Mouse (Mus musculus) heart, postnatal 14 days (tissue): ENCODE measurements around the gene Prrx1. TPM values are rescaled to one million over a fixed set of nuclear protein-coding genes. Genes with fewer than 3 reads are reported as not detected.

Source experiments
- DNase-seq, 2 experiments: peaks; one replicate each; pipeline ENCODE4 v3.0.0; 2021 to 2022
- intact Hi-C: fragments of 180-260 bp; cut with DNase I; formaldehyde crosslinking; loops from one replicate; pipeline ENCODE4 v1.15.1; 2025
- total RNA-seq, 2 experiments: library from RNA; stranded (reverse); gene quantifications; 2 replicates each; pipeline ENCODE4 v1.2.3; 2021

Gene Prrx1
- total RNA-seq, 2 experiments from 2014 or later = 30.5 to 31.9 TPM

DNA sequence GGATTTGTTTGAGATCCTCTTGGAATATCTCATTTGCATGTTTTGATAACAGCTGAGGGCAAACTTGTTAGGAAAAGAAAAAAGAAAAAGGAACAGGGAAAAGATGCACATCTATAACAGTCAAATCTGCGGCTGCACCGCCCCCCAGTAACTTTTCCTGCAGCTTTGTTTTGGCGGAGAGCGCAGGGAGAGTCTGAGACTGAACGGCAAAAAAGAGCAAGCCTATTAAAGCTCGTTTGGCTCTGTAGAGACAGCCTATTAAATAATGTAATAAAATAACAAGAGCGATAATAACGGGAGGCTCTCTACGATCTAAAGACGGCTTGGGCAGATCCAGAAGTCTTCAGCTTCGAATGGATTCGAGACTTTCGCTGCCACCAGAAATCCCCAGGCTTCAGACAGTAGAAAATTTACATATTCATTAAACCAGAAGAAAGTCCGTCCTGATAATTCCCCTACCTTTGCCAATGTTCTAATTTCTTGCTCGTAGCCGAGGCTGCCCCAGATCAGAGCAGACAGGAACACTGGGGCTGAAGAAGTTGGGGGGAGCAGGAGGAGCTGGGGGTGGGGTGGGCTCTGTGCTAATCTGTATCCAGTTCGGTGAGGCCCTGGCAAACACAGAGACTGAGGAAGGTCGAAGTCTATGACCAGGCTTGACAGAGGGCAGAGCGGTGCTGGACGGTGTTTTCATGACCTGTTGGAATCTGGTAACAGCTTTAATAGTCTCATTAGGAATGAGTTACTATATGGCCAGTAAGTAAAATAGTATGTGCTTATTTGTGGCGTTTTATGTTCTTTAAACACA, 613 bp upstream of the Prrx1 start:
- peak in 1 of 2 experiments; percentile 13 for DNase-seq
- intact Hi-C loops = loop anchor here (5.0 kb wide), 6 partner anchors 62 to 162 kb away; partner anchors contain the start of gene Gorab

DNA sequence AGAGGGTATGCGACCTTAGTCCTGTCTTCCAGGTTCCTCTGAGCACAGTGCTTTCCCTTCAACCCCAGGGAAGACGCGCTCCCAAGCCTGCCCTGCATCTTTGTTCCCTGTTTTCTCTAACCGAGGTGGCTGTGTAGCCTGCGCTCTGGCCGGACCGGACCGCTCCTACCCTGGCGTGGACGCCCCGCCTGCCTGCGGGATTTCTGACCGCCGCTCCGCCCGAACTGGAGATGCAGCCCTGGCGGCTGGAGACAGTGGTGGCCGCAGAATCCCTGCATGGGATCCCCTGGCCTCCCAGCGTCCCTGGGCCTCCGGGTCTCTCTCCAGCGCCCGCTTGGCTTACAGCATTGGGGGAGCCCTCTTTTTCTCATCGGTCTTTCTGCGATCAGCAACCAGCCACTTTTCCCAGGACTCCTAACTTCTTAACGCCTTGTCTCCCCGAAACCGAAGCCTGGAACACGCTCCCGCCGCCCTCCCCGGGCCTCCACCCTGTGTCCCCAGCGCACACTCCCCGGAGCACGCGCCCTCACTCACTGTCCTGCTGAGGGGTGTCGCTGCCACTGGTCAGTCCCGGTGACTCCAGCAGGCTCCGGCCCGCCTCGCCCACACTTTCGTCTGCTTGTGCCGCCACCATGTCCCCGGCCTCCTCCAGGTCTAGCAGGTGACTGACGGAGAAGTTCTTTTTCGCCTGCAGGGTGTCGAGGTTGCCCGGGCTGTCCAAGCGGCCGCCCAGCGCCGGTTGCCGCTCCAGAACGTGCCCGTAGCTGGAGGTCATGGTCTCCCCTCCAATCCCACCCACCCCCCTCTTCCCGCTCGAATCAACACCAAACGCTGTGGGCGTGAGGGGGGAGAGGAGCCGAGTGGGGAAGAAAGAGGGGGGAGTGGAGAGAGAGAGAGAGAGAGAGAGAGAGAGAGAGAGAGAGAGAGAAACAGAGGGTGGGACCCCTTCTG, 1.4 kb downstream of the Prrx1 start:
- intact Hi-C loops = loop anchor here (5.0 kb wide), 6 partner anchors 60 to 160 kb away; partner anchors contain the start of gene Gorab
- DNase-seq = peak; percentile 69 to 75

DNA sequence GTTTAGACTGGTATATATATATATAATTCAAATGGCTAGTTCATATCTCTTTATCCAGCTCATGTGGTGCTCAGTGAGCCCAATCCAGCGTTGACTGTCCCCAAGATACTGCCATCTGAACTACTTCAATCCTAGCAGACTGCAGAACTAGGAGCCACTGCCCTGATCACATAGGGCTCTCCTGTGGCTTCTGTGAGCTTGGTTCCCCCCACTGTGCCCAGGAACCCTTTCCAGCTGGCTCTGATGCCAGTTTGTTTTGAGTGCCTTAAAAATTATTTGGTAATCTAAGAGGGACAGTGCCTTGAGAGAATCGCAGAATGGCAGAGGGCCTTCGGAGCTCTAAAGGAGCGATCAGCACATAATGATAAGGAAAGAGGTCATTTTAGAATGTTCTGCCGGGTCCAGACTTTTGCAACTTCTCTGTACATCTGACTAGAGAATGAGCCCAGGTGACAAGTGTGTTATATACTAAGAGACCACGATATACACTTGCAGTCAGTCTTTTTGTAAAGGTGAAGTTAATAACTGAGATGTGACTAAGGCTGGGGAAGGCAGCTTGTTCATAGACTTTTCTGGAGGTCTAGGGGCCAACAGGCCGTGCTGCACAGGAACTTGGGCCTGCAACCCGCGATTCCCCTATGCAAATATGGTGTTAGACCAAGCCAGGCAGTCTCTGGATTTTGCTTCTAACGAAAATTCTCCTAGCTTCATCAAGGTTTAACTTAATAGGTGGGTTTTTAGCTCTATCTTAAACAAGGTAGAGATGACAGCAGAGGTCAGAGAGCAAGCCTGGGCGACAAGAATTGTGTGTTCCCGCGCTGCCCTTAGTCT, 2.3 kb downstream of the Prrx1 start:
- DNase-seq = peak in 1 of 2 experiments; percentile 12
- intact Hi-C loops = loop anchor here (5.0 kb wide), 6 partner anchors 59 to 159 kb away; partner anchors contain the start of gene Gorab

DNA sequence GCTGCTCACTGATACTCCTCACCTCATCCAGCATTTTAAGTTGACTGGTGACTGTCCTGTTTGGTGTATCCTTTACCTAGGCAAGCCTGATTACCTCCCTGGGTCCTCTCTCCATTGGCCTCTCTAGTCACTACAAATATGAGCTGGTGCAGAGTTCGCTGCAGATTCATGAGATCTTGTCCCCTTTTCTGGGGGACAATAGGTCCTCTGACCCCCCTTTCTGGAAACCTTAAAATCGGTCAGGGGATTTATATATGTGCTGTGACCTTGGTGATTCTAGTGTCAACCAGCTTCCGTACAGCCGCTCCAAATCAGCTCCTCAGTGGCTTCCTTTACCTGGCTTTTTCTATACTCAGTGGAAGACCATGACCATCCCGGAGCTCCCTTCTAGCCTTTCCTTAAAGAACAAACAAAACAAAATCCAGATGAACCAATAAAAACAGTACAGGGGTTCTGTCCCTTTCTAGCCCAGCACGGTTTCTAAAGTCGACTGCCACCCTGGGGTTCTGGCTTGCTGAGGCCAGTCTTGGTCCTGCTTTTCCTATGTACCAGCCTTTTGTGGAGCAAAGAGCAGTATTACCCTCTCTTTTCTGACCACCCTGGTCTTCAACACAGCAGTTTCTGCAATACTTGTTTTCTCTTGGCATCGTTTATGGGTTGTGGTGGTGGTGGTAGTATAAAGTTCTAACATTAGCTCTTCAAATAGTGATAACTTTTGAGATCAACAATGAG, 3.3 kb downstream of the Prrx1 start:
- no peak for DNase-seq
- intact Hi-C loops = loop anchor here (5.0 kb wide), 6 partner anchors 58 to 158 kb away; partner anchors contain the start of gene Gorab

DNA sequence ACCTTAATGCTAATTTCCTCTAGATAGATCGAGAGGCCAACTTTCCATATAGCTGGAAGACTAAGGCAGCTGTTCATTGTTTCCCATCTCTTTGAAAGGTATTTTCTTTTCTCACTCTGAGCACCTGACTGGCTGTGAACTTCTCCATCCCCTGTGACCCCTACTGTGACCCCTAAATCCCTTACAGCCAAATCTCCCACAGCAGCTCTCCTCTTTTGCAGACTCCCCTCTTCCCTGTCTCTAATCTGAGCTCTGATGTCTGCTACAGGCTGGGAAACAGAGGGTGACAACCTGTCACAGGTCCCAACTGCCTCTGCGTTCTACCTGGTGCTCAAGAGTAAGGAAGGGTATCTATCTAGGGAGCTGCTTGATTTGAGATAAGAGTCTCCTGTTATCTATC, 4.0 kb downstream of the Prrx1 start:
- no peak for DNase-seq
- intact Hi-C loops = no loop called here

DNA sequence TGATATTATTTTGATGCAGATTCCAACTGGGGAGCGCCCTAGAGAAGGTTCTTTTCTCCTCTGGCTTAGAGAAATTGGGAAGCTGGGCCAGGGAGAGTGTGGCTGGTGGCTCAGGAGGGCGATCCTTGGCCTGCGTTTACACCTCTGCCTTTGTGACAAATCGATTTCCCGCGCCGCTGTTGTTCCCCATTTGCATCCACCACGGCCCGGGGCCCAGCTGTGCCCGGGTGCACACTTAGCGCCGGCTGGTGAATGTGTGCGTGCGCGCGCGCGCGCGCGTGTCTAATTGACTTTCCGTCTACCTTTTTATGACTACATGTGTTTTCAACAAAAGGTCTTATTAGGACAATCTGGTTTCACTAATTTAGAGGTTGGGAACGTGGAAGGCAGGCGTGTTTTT, 4.9 kb downstream of the Prrx1 start:
- DNase-seq = no peak
- intact Hi-C loops = no loop called here

DNA sequence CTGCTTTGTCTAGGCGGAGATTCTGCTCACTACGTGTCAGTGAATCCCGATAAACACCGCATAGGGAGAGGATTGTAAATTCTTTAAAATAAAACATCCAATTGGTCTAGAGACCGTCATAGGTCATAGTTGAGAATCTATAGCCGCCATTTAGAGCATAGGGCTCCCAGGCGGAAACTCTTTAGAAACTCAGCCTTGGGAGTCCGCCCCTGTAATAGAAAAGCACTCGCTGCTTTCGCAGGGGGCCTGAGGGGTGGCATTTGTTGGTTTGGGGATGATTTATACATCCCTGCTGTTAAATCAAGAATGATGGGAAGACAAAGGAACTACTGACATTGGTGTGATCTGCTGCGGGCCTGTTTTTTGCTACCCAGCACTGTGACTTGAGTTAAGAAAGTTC, 5.8 kb downstream of the Prrx1 start:
- intact Hi-C loops = no loop called here
- DNase-seq = no peak

DNA sequence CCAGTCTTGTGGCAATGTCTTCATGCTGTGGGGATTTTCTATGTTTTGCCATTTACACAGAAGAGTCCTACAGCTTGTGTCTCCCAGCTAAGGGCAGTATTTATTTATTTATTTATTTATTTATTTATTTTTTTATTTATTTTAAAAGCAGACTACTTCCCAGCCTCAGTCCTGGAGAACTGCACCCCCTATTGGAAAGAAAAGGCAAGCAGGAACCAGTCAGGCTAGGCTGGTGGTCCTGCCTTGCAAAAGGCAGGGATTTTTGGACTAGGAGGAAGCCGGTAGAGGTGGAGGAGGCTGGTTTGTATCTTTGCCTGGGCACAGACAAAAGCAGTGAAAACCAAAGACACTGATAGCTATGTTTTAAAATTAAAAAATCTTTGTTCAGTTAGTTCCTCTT, 7.6 kb downstream of the Prrx1 start:
- intact Hi-C loops = no loop called here
- no peak for DNase-seq

DNA sequence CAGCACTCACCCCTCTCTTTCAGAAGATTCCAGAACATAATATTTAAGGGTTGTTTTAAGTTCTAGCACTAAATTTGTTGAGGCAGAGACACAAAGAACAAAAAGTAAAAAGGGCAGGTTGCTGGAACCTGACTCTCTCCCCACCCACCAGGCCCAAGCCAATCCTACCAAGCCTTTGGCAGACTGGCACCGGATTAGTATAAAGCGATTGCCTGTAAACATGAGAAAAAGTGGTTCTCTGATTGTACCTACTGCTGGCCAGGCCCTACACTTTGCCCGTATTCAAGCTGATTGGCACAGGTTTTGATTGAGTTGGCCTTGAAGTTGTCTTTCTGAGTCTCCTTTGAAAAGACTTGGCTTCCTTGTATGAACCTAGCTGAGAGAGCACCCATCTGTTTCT, 8.7 kb downstream of the Prrx1 start:
- intact Hi-C loops = no loop called here
- no peak for DNase-seq

DNA sequence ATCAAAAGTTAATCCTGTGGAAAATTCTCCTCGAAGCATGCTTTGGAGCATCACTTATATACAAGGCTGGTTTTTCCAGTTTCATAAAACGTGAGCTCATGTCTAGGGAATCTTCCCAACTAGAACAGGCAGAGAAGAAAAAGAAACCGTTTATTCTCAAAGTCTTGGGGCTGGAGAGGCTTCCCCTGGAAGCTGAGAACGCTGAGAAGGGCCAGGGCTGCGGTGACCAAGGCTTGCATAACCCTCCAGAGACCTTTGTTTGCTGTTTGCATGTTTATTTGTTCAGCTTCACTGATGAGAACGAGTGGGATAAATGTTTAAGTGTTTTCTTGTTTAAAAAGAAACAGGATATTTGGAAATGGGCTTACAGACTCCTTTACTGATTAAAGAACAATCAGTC, 11.2 kb downstream of the Prrx1 start:
- no peak for DNase-seq
- intact Hi-C loops = no loop called here

DNA sequence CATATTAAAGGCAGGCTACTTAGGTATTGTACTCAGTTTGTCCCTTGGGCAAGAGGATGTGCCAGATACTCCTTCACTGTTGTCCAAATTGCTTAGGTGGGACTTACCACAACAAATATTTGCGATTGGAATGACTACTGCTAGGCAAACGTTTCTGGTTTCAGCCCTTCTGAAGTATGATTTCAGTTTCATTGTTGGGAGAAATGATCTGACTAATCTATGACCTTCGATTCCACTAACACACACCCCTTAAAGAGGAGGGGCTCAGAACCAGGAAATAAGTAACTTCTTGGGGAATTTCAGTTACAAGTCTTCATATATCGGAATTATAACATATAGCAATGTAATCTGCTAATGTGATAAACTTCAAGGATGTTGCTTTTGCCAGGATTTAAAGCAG, 20.4 kb downstream of the Prrx1 start:
- no peak for DNase-seq
- intact Hi-C loops = no loop called here

DNA sequence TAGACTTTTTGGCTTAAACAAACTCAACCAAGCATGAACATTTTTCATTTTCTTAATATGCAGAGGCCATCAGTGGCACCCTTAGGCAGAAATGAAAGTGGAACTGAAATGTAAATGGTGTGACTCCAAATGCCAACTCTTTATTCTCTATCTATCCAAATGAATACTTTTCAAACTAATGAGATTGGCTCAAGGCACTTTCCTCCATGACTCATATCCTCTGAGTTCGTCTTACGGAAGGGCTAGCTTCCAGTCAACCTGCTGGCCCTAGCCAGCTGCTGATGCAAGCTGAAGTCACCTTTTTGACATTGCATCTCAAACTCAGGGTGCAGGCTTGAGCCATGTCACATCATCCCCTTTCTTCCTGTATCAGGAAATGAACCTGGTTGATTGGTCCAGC, 21.6 kb downstream of the Prrx1 start:
- intact Hi-C loops = no loop called here
- no peak for DNase-seq

DNA sequence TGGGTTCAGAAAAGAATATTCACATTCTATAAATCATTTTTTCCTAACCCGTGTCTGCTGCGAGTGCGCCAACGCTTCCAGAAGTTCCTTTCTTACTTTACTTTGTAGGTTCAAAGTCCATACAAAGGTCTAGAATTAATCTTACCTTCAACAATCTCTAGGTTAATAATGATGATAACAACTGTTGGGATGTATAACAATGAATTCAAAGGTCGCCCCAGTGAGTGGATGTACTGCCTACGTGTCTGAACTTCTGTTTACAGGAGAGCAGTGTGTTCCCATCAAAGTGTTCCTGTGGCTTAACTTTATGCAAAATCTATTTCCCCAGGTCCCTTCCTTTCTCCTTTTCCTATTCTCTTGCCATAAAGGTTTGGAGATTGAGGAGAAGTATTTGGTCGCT, 24.4 kb downstream of the Prrx1 start:
- no peak for DNase-seq
- intact Hi-C loops = no loop called here

DNA sequence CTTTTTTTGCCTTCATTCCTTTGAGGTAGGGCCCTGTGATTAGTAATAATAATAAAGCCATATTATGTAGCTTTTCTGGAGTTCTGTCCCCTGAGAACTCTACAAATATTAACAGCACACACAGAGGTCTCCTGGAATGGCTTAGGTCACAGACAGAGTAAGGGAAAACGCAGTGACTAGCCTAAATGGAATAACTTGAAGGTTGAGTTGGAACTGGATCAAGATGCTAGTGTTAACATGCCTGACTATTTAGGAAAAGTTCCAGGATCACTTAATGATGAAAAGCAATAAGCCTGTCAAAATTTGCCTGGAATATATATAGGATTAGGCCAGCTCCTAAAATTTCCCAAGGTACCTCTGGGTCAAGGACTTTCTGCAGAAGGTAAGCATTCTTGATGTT, 28.0 kb downstream of the Prrx1 start:
- DNase-seq = no peak
- intact Hi-C loops = no loop called here

DNA sequence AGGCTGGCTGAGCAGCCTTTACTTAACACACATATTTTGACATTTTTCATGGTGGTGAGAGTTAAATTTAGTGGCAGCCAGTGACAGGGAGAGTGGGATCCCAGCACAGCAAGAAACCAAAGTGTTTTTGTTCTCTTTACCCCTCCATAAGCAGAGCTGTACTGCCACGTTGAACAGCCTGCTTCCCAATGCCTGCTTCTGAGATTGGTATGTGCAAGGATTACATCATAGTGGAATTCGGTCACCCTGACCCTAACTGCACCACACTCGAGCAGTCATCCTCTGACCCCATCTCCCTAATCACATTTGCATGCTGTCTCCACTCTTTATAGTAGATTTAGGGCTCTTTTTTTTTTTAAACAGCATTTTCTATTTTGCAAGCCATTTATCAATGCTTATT, 28.4 kb downstream of the Prrx1 start:
- intact Hi-C loops = no loop called here
- DNase-seq = no peak

DNA sequence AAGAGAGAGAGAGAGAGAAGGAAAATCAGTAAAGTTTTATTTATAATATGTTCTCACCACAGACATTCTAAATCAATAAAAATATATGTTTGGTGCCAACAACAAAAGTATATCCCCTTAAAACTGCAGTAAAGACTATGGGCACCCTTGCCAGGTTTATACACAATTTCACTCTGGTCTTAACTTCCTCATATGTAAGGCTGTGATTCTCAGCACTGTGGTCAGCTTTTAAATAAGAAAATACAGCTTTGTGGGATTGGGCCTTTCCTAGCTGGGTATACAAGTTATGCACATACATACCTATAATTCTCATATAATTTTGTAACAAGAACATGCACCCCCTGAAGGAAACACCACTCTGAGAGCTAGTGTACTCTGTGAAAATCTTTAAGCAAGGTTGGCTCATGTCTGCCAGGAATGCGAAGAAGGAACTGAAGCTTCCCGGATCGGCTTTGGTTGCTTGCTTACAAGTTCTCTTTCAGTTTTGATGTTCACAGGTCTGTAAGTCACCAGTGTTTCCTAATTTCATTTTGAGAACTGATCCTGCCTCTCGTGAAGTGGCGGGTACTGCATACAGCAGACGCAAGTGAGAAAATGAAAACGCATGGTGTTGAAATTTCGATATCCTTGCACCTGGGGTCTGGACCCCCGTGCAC, 29.4 kb downstream of the Prrx1 start:
- intact Hi-C loops = no loop called here
- no peak for DNase-seq

DNA sequence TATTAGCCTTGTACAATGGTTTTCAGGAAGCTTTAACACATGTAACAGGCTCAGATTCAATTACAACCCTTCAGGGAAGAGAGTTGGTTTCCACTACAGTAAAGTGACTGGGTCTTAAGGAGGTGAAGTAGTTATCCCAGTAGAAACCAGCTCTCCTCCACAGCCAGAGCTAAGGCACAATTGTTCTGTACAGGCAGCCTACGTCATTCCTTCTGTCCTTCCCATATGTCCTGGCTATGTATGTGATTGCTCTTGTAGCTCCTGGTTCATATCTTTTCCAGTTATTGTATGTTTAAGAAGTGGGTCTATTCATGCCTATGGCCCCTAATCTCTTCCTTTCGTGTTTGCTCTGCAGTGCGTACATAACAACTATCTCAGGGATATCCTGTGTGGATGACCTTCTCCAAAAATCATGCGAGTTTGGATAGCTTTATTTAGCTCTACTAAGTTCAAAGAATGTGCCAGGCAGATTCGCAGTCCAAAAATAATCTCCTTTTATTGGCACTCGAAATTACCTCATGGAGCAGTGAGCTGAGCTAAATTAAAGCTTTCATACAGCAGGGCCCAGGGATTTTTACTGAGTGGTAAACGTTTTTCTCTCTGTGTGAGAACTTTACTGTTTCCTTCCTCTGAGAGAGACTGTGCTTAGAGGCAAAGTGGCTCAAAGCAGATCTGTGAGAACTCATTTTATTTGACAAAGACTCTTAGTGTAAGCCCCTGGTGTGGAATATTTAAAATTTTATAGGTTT, 31.9 kb downstream of the Prrx1 start:
- DNase-seq = peak; percentile 5 to 37

DNA sequence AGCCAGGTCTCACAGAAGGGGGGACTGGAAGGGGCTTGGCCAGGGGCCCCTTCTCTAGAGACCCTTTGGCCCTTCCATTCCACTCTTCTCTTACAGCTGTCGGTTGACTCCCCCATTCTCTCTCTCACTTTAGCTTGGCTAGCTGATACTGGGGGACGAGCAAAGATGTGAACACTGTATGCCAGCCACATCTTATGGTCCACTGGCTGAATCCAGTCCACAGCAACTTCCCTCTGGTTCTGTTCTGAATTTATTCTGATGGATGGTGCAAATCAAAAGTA, 32.7 kb downstream of the Prrx1 start:
- intact Hi-C loops = no loop called here

More for the DNA sequence above, 31.9 kb downstream of the Prrx1 start:
- intact Hi-C loops = no loop called here

More for the DNA sequence above, 32.7 kb downstream of the Prrx1 start:
- peak; percentile 13 to 24 for DNase-seq
